Mouse (Mus musculus): Measurements from ENCODE around the gene Nudt13. TPM values are rescaled to one million over a fixed set of nuclear protein-coding genes. Genes with fewer than 3 reads are reported as not detected.

The Nudt13 gene
- polyA plus RNA-seq, 1 experiment from 2014 or later, result 12.6 TPM

- no peaks in the 10 kb centered on the region for H3K27me3 ChIP-seq (ENCODE audit: control insufficient read depth, insufficient read depth, low read length)
- DNase-seq (ENCODE audit: low spot score) (no peak), ATAC-seq (replicated peaks; ENCODE audit: low FRiP score) (no peak)
- no peak overlapping the region for H3K9ac ChIP-seq (ENCODE audit: low read length)
- no peak overlapping the region for H3K27ac ChIP-seq (ENCODE audit: low read depth, low read length)
- H3K4me1 ChIP-seq (replicated peaks; ENCODE audit: control insufficient read depth, insufficient read depth, low read length), result no peaks in the 10 kb centered on the region
- H3K36me3 ChIP-seq (ENCODE audit: control insufficient read depth, insufficient read depth, low read length), result no peaks in the 10 kb centered on the region; the same call in 1 of the 2 replicates
- H3K4me2 ChIP-seq (ENCODE audit: low read depth, low read length, severe bottlenecking), result no peak overlapping the region
- WGBS, result 89% methylated on average over 4 of the region's 4 CpGs
- no peaks in the 10 kb centered on the region for H3K9me3 ChIP-seq (ENCODE audit: control insufficient read depth, low read length)
- H3K4me3 ChIP-seq (ENCODE audit: low read depth, low read length), result no peak overlapping the region
Observed at GRCm38 (mm10) chr14:20363230-20363629, 68.7 kb downstream of the Nudt13 start.

Other genes with a start within 250 kb of the Nudt13 start
- 11.6 and 11.7 TPM in 2 replicates for gene Saysd1, start 156.2 kb upstream of the Nudt13 start, polyA plus RNA-seq (2014; fragmentation: Nextera tagmentation; extraction: Ambion mirVana)
- 14.9 and 15.4 TPM in 2 replicates for gene Kcnk5, start 112.9 kb upstream of the Nudt13 start, polyA plus RNA-seq (2014; fragmentation: Nextera tagmentation; extraction: Ambion mirVana)
- gene Kcnk16, start 25.5 kb upstream of the Nudt13 start, polyA plus RNA-seq (2014; fragmentation: Nextera tagmentation; extraction: Ambion mirVana), result not detected in 2 replicates
- 77.9 and 78.5 TPM in 2 replicates for gene Ecd, start 53.4 kb downstream of the Nudt13 start, polyA plus RNA-seq (2014; fragmentation: Nextera tagmentation; extraction: Ambion mirVana)
- gene Fam149b, start 53.5 kb downstream of the Nudt13 start, polyA plus RNA-seq (2014; fragmentation: Nextera tagmentation; extraction: Ambion mirVana), result 59.5 and 60.8 TPM in 2 replicates
- 317 and 327 TPM in 2 replicates for gene Dnajc9, start 94.2 kb downstream of the Nudt13 start, polyA plus RNA-seq (2014; fragmentation: Nextera tagmentation; extraction: Ambion mirVana)
- gene Mrps16, start 98.9 kb downstream of the Nudt13 start, polyA plus RNA-seq (2014; fragmentation: Nextera tagmentation; extraction: Ambion mirVana), result 69.7 and 75.5 TPM in 2 replicates
- 0.24 and 0.64 TPM in 2 replicates for gene Cfap70, start 157.5 kb downstream of the Nudt13 start, polyA plus RNA-seq (2014; fragmentation: Nextera tagmentation; extraction: Ambion mirVana)
- gene Anxa7, start 185.4 kb downstream of the Nudt13 start, polyA plus RNA-seq (2014; fragmentation: Nextera tagmentation; extraction: Ambion mirVana), result 12.8 and 14.6 TPM in 2 replicates
- 1.1 and 1.4 TPM in 2 replicates for gene Mss51, start 202.2 kb downstream of the Nudt13 start, polyA plus RNA-seq (2014; fragmentation: Nextera tagmentation; extraction: Ambion mirVana)